Mouse (Mus musculus): ENCODE data around the gene Tmem38a.

GRCm38 (mm10) chr8:72549314-72549892, 22.5 kb upstream of the Tmem38a start:
- no peak for TF ChIP-seq CTCF (IDR thresholded peaks at IDR 0.05; ENCODE audit: extremely low read depth, insufficient read depth, insufficient read length, insufficient replicate concordance)
- TF ChIP-seq POLR2A (IDR thresholded peaks at IDR 0.05; ENCODE audit: low read depth, low read length), result no peak

Measured in spleen, adult 2 months (tissue).